Mouse (Mus musculus): ENCODE measurements around the gene Brd7.

DNA sequence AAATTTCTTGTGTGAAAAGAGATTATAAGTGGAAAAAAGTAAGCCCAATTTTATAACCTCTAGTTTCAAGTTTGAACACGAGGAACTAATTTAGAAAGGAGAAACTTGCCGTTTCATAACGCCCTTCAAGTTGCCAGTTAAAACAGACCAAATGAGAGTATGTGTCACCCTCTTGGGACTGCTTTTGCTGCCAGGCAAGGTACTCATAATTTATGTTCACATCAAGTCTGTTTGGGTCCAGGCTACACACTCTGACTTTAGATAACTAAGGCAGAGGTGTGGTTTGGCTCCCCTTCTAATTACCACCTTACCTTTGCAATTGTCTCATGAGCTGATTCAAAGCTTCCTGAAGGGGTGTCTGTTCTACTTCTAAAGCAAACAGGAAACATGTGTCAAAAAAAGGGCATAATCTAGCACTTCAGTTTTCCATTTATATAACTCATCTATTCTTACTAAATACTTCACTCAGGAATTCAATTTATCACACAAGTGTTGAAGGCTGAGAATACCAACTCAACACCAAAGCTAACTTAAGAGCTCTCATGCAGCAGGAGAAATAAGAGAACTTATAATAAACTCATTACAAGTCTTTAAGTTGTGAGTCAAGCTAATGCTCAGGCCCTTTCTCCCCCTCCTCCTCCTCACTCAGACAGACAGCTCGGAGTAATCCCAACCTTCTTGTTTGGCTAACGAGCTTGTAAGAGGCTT is 4.6 kb downstream of the Brd7 start:
- TF ChIP-seq POLR2A (IDR thresholded peaks at IDR 0.05; ENCODE audit: control insufficient read depth, low read depth, low read length) (no peak), CTCF (IDR thresholded peaks at IDR 0.05; ENCODE audit: control insufficient read depth, insufficient read depth, insufficient replicate concordance, low read depth, low read length) (no peak)
